Mouse (Mus musculus) hematopoietic stem cell, adult 5-6 weeks (primary cell): Measurements from ENCODE around the gene Taok3. TPM values are rescaled to one million over a fixed set of nuclear protein-coding genes. Genes with fewer than 3 reads are reported as not detected.

ENCODE experiments used
- ATAC-seq, 2 experiments: fragments of 125-278 bp in 1 of 2; replicated peaks in 1 of 2; 2 replicates each; pipeline ENCODE4 v1.8.0; 2016 to 2017; ENCODE audit warnings: inconsistent platforms in 2 of 2, mild to moderate bottlenecking in 2 of 2, moderate number of reproducible peaks in 2 of 2, low read depth in 1 of 2, moderate TSS enrichment in 1 of 2; ENCODE audit not compliant: low FRiP score in 2 of 2, poor library complexity in 2 of 2, severe bottlenecking in 2 of 2, insufficient read depth in 1 of 2, low TSS enrichment in 1 of 2
- total RNA-seq: library from RNA; stranded (forward); fragments of 172-1452, 232-1000 nt; gene quantifications from 2 replicates; pipeline ENCODE4 v1.2.3, GENCODE M21; 2017

The Taok3 gene
- total RNA-seq, 1 experiment from 2014 or later, result 70.4 TPM

GRCm38 (mm10) chr5:117196551-117196950 is 76.6 kb downstream of the Taok3 start:
- no peak for ATAC-seq

DNA sequence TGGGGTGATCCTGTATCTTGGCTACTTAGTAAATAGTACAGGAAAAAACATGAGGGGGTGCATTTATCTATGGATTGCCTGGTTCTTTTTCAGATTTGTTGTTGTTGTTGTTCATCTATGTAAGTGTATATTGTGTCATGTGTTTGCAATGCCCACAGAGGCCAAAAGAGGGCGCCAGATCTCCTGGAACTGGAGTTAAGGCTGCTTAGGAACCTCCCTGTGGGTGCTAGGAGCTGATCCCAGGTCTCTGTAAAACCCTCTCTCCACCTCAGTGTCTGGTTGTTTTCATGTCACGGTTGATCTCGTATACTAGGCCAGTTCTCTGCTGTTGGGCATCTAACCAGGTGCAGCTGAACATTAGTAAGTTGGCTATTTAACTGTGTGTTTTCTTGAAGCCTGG is 78.5 kb downstream of the Taok3 start:
- no peak for ATAC-seq

DNA sequence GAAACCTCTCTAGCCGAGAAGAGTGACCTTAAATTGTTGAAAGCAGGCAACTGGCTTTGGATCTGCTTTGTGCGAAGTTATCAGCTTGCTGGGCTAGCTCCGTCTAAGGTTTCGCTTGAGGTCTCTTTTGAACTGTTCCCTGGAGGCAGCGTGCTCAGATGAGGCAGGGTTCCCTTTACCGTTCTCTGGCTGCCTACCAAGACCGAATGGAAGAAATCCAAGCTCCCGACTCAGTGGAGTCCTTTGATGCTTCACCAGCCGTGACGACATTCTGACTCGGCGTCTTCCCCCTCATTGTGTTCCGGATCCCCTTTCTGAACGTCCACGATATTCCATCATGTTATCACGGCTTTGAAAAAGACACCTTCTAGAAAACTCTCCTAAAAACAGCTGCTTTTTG is 87.4 kb downstream of the Taok3 start:
- no peak for ATAC-seq

DNA sequence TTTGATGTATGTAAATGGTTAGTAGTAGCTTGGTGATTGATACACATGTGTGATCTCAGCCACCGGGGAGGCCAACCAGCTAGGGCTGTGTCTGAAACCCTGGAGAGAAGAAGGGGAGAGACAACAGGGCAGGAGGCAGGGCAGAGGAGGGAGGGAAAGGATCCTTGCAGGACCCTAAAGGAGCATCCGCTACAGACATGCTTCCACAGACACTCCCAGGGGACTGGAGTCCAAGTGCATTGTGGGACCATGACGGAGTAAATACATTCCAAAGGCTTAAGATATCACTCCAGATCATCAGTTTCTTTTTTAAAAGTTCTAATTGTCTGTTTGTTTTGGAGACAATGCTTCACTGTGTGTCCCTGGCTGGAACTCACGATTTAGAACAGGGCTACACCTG is 94.1 kb downstream of the Taok3 start:
- ATAC-seq, result no peak

DNA sequence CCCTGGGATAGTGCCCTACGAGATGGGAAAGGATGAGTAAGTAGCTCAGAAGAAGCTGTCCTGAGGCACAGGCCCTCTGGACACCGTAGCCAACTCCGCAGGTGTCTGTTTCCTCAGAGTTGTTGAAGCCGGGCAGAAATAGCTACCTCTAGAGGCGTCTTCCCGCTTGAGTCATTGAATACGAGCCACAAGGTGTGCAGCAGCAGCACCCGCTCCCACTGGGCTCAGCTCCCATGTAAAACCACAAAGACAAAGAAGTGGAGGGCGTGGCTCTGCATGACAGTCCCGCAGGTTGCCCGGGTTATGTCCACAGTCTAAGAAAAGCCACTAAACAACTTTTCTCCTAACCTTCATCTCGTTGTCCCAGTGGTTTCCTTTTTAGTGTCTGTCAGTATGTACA is 111.1 kb downstream of the Taok3 start:
- no peak for ATAC-seq

- ATAC-seq, result no peak
Observed at GRCm38 (mm10) chr5:117236540-117236939, 116.6 kb downstream of the Taok3 start.

- ATAC-seq, result no peak
Observed at GRCm38 (mm10) chr5:117239106-117239505, 119.2 kb downstream of the Taok3 start.

DNA sequence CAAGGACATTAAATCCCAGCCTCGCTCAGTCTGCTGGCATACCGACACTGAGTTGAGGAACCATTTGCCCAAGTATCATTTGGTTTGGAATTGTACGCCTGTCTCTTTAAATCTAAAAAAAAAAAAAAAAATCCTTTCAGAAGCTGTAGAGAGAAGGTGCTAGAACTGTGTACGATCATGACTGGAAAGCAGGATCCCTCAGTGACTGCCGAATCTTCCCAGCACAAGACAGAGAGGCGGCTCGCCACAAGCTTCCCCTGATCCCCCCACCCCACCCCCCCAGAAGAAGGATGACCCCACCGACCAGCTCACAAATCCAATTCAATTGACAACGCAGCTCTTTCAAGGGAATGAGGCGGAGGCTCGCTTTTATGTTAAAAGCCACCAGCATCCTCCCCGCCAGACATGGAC is 120.4 kb downstream of the Taok3 start:
- no peak for ATAC-seq

- ATAC-seq, result no peak
Observed at GRCm38 (mm10) chr5:117240761-117241322, 120.9 kb downstream of the Taok3 start.

GRCm38 (mm10) chr5:117241935-117242531 is 122.1 kb downstream of the Taok3 start:
- ATAC-seq, result no peak

DNA sequence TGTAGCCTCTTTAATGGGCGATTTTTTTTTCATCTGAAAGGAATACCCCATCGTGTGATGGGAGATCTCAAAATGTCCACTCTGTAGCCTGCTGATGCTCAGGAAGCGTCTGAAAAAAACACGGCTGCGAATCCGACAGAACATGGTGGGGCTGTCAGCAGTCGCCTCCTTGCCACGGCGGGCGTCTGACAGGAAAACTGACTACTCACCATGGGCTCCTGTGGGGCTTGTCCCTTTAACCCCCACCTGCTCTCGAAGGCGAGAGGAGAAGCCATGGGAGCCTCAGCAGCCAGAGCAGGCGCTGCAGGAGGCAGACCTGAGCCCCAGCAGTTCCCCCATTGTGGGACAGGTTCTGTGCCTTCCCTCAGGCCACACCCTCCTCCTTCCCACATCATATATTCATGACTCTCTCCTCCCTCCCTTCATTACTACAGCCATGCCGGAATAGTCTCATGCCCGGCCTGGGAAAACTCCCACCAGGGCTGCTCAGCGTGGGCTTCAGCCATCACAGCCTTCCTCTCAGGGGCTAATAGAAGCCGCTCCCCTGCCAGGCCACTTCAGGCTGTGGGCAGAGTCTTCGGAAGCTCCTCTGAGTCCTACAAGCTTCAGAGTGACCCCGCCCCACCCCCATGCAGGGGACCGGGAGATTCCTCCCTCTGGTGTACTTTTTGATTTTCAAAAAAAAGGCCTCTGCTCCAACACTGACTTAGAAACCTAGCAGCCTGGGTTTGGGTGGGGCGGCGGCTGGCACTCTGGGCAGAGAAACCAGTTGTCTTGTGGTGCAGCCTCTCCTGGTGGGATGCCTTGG is 122.9 kb downstream of the Taok3 start:
- no peak for ATAC-seq

GRCm38 (mm10) chr5:117245170-117245569 is 125.2 kb downstream of the Taok3 start:
- no peak for ATAC-seq

- ATAC-seq, result no peak
Observed at GRCm38 (mm10) chr5:117248351-117248750, 128.4 kb downstream of the Taok3 start.

- no peak for ATAC-seq
Observed at GRCm38 (mm10) chr5:117250796-117251195, 130.9 kb downstream of the Taok3 start.

- ATAC-seq, result no peak
Observed at GRCm38 (mm10) chr5:117251763-117252162, 131.8 kb downstream of the Taok3 start.

- no peak for ATAC-seq
Observed at GRCm38 (mm10) chr5:117258276-117258675, 138.3 kb downstream of the Taok3 start.

DNA sequence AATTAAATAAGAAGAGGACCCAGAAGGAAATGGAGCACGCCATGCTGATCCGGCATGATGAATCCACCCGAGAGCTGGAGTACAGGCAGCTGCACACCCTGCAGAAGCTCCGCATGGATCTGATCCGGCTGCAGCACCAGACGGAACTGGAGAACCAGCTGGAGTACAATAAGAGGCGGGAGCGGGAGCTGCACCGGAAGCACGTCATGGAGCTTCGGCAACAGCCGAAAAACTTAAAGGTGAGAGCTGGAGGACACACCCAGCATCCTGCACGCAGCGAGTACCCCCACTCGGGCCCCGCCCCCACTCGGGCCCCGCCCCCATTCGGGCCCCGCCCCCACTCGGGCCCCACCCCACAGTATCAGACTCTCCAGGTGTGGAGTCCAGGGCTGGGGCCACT is 143.6 kb downstream of the Taok3 start:
- ATAC-seq, result no peak

- no peak for ATAC-seq
Observed at GRCm38 (mm10) chr5:117264701-117265100, 144.8 kb downstream of the Taok3 start.

GRCm38 (mm10) chr5:117267913-117268312 is 148.0 kb downstream of the Taok3 start:
- ATAC-seq, result no peak; a peak in 1 of 4 replicates
